ENCODE assay signal across 8 mouse cellular contexts in the genomic region with DNA sequence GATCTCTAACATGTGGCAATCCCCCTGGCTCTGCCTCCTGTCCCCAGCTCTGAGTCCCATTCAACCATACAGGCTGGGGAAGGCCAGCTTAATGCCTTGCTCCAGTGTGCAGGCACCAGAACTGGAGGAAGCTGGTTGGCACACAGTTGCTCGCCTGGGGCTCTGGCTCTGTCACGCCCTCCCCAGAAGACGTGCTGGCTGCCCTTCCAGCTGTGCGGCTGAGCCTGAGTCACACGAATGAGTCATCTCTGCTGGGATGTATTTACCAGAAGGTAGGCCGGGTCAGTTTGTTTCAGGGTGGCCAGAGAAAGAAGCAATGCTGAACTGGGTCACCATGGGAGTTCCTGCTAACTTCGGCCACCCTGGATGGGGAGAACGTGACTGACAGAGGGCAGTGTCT.
DNase-seq lines count a peak whose midpoint lies in the region; ATAC-seq and TF ChIP-seq lines count a peak whose summit lies in the region.

No protein-coding gene starts in this region.

- H3K4me1 ChIP-seq in intestine, embryonic 16.5 days (ENCODE audit: control insufficient read depth, insufficient read depth, low read length): peaks cover 8% of the 10 kb centered on the region
- no peaks in the 10 kb centered on the region for H3K4me1 ChIP-seq in forebrain, embryonic 10.5 days
- H3K4me1 ChIP-seq in forebrain, postnatal 0 days (ENCODE audit: insufficient read depth): no peaks in the 10 kb centered on the region

- no peaks in the 10 kb centered on the region for H3K79me2 ChIP-seq in macrophage (ENCODE audit: inconsistent target)

- H3K4me3 ChIP-seq in intestine, embryonic 16.5 days (ENCODE audit: low read length): no peak overlapping the region
- H3K4me3 ChIP-seq in macrophage (ENCODE audit: inconsistent target): no peak overlapping the region
- H3K4me3 ChIP-seq in forebrain, embryonic 10.5 days: no peak overlapping the region
- no peak overlapping the region for H3K4me3 ChIP-seq in forebrain, postnatal 0 days (ENCODE audit: low read depth, low read length)

- H3K9ac ChIP-seq in intestine, embryonic 16.5 days (ENCODE audit: low read depth, low read length): no peak overlapping the region
- H3K9ac ChIP-seq in forebrain, postnatal 0 days: no peak overlapping the region

- no peak for TF ChIP-seq CTCF in forebrain, postnatal 0 days (IDR thresholded peaks at IDR 0.05; ENCODE audit: low read depth)

- no peaks in the 10 kb centered on the region for H3K27me3 ChIP-seq in intestine, embryonic 16.5 days (replicated peaks; ENCODE audit: control insufficient read depth, insufficient read depth, low read length)
- no peaks in the 10 kb centered on the region for H3K27me3 ChIP-seq in forebrain, embryonic 10.5 days (ENCODE audit: poor library complexity, severe bottlenecking)
- no peaks in the 10 kb centered on the region for H3K27me3 ChIP-seq in forebrain, postnatal 0 days (ENCODE audit: insufficient read depth, low read length)

- no peaks in the 10 kb centered on the region for H3K9me3 ChIP-seq in intestine, embryonic 16.5 days (ENCODE audit: control insufficient read depth, low read length)
- no peaks in the 10 kb centered on the region for H3K9me3 ChIP-seq in forebrain, embryonic 10.5 days
- H3K9me3 ChIP-seq in forebrain, postnatal 0 days (ENCODE audit: low read length): no peaks in the 10 kb centered on the region

- WGBS in intestine, embryonic 16.5 days: 41% methylated on average over 8 of the region's 8 CpGs
- 7% methylated on average over 8 of the region's 8 CpGs for WGBS in macrophage (ENCODE audit: missing documents)
- WGBS in forebrain, embryonic 10.5 days: 82% methylated on average over 8 of the region's 8 CpGs
- WGBS in forebrain, postnatal 0 days: 69% methylated on average over 8 of the region's 8 CpGs

- DNase-seq in right cerebral cortex, postnatal 14 days: peak; percentile 15
- DNase-seq in right cerebral cortex, postnatal 36 days (ENCODE audit: low spot score in 2 of 2): no peak
- DNase-seq in gastrocnemius, adult 8-10 months (ENCODE audit: low spot score in 2 of 2): peak; percentile 66 to 67
- no peak for DNase-seq in forebrain, embryonic 10.5 days (ENCODE audit: extremely low spot score, low spot score)
- no peak for DNase-seq in forebrain, postnatal 0 days
- no peak for DNase-seq in cerebellum, adult 9-10 months

- no peaks in the 10 kb centered on the region; the same call in 1 of the 2 replicates for H3K36me3 ChIP-seq in intestine, embryonic 16.5 days (ENCODE audit: control insufficient read depth, insufficient read depth, low read length)
- H3K36me3 ChIP-seq in macrophage (ENCODE audit: inconsistent target): no peaks in the 10 kb centered on the region
- peaks cover 26% of the 10 kb centered on the region for H3K36me3 ChIP-seq in forebrain, embryonic 10.5 days (replicated peaks)
- H3K36me3 ChIP-seq in forebrain, postnatal 0 days (ENCODE audit: insufficient read depth): no peaks in the 10 kb centered on the region

- no peak overlapping the region for H3K4me2 ChIP-seq in intestine, embryonic 16.5 days (ENCODE audit: low read depth, low read length)
- H3K4me2 ChIP-seq in forebrain, postnatal 0 days (ENCODE audit: low read depth): no peak overlapping the region

- no peak overlapping the region; the same call in 1 of the 2 replicates for H3K27ac ChIP-seq in intestine, embryonic 16.5 days (ENCODE audit: low read length)
- H3K27ac ChIP-seq in macrophage: peak overlapping the region; percentile 66
- H3K27ac ChIP-seq in forebrain, embryonic 10.5 days: no peak overlapping the region
- H3K27ac ChIP-seq in forebrain, postnatal 0 days (ENCODE audit: low read depth, low read length): no peak overlapping the region

- peak; percentile 94 for ATAC-seq in intestine, embryonic 16.5 days
- ATAC-seq in forebrain, postnatal 0 days: no peak; the same call in 1 of the 2 replicates

Comparison
In these comparisons a context has a peak if more than half of its experiments do, and no peak if none do; other contexts are left out.
1. DNase-seq: peak in right cerebral cortex, postnatal 14 days (single experiment) and gastrocnemius, adult 8-10 months (2 of 2); none in right cerebral cortex, postnatal 36 days (0 of 2), forebrain, embryonic 10.5 days (single experiment), forebrain, postnatal 0 days (single experiment) and cerebellum, adult 9-10 months (single experiment).